Mouse (Mus musculus) B cell, adult 62 days (primary cell): Measurements from ENCODE around the gene Atf6b. TPM values are rescaled to one million over a fixed set of nuclear protein-coding genes. Genes with fewer than 3 reads are reported as not detected.

ENCODE experiments used
- total RNA-seq: library from RNA; stranded (reverse); gene quantifications from 4 replicates; pipeline ENCODE4 v1.2.4, GENCODE M21; 2023

Atf6b gene
- total RNA-seq = 66.0 to 75.7 TPM (median 68.0 TPM) in 4 replicates

DNA sequence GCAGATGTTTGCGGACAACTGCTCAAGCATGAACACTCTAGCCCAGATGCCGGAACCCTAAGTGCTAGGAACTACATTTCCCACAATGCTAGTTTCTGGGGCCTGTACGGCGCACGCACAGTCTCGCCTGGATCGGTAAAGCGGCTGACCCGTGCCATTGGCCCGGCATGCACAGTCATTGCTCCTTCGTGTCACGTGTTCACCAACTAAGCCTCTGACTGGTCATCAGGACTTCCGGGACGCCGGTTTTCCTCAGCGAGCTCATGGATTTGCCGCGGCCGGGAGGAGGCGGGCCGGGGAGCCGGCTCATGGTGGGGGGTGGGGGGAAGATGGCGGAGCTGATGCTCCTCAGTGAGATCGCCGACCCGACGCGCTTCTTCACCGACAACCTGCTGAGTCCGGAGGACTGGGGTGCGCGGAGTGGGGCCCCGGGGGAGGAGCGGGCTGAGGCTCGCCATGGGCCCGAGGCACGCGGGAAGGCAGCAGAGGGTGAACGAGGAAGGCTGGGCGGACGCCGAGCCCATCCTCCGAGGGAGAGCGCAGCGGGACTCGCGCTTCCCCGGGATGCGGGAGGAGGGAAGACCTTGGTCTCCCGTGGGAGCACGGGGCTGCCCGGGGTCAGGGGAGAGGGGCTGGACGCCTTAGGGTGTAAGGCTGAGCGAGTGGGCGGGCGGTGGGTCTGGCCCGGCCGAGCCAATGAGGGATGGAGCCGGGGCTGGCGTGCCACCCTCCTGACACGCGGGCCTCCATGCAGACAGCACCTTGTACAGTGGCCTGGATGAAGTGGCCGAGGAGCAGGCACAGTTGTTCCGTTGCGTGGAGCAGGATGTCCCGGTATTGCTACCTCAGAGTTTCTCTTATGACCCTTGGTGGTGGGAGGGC, at the start of gene Atf6b:
Gene Atf6b, plus strand, starts transcription at position 241 of the 882 bp plus-strand sequence.

DNA sequence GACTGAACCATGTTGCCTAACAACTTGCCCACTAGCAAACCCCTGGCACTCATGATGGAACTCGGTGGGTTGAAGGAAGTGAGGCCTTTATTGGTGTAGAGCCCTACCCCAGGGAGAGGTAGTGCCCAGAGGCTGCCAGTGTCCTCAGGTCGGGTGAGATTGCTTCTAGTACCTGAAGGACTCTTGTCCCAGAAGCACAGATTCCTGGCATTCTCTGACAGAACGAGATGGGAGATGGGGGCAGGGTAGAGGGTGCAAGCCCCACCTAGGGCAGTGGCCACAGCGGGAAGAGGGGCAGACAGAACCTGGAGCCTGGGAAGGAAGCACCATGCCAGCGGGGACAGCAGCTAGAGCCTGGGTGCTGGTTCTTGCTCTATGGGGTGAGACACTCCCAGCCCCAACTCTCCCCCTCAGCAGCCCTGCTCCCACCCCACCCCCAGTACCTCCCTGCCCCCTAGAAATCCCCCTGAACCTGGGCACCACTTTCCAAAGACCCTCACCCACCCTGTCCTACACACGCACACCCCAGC, 49.3 kb upstream of the Atf6b start, which contains the start of gene Ager:
Gene Ager, plus strand, starts transcription at position 297 of the 530 bp plus-strand sequence.

DNA sequence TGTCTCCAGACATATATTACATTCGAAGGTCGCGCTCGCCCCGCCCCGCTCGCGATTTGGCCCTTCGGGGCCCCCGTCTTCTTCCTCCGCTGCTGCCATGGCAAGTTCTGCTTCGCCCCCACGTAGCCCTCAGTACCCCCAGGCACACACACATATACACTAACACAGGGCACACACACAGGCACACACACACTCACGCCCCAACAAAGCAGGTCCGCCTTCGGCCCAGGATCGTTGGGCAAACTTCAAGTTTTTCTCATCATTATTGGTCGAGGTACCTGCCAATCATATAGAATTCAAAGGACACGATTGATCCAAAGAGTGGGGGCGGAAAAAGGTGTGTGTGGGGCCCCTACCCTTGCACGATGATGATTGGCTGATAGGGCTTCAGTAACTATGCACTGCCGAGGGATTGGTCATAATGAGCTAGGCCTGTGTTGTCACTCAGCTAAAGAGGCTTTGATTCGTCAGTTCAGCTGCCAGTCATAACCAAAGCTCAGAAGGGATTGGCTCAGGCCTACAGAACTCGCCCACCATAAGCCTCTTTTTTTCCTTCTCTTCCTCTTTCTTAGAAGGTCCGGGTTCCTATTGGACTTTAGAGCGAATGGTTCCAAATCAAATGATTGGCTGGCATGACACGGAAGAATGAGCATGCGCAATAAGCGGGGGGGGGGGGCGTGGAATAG, 43.4 kb upstream of the Atf6b start, which contains the start of gene Rnf5:
Gene Rnf5, minus strand, starts transcription at position 316 of the 686 bp plus-strand sequence.

GRCm38 (mm10) chr17:34604061-34604508, 42.9 kb upstream of the Atf6b start, which contains the start of gene Agpat1:
Agpat1 (plus strand) TSS chr17:34604262.

GRCm38 (mm10) chr17:34615871-34616270, 31.1 kb upstream of the Atf6b start, which contains the start of gene Egfl8:
Egfl8 (minus strand) TSS chr17:34615971.

DNA sequence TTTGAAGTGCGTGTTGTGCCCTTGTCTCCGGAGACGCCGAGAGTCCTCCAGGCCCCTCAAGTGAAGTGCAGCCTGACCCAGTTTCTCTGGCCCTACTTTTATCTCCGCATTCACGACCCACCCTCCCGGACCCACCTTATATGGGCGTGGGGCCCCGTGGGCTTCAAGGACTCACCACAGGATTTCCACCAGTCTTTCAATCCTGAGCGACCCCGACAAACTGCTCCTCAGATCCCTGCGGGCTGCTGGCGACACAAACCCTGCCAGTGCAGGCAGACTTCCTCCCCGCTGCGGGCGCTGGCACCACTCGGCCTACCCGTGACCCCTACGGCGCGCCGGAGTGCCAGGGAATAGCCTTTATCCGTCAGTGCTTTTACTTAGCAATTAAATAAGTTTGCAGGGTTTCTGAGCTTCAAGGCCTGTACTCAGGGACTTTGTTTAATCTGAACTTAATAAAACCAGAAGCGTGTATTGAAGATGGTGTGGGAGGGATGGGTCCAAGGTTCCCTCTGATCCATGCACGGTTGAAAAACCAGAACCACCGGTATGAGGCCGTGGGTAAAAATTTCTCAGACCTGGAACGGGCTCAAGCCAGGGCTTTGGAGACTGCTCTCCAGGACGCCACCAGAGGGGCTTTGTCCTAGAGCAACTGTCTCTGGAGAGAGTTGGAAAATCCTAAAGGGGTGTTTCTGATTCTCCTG, 18.9 kb upstream of the Atf6b start, which contains the start of gene Ppt2:
Gene Ppt2, minus strand, starts transcription at position 568 of the 701 bp plus-strand sequence.

GRCm38 (mm10) chr17:34629221-34629751, 17.7 kb upstream of the Atf6b start, which contains the start of gene Prrt1:
Prrt1 (plus strand) TSS chr17:34629533.

GRCm38 (mm10) chr17:34644608-34645007, 2.3 kb upstream of the Atf6b start, which contains the start of gene Fkbpl:
Fkbpl (plus strand) TSS chr17:34644764.

GRCm38 (mm10) chr17:34670235-34670634, 23.3 kb downstream of the Atf6b start, which contains the start of gene Tnxb:
Tnxb (plus strand) TSS chr17:34670535.

Other genes starting within 250 kb of the Atf6b start
- 15.9 to 24.9 TPM (median 20.4 TPM) in 4 replicates for gene BC051142, start 248.3 kb upstream of the Atf6b start, total RNA-seq
- gene Btnl4, start 169.8 kb upstream of the Atf6b start, total RNA-seq = not detected in 4 replicates
- not detected in 4 replicates for gene Btnl6, start 129.8 kb upstream of the Atf6b start, total RNA-seq
- 0.36 to 1.6 TPM (median 0.63 TPM) in 4 replicates for gene Notch4, start 82.9 kb upstream of the Atf6b start, total RNA-seq
- 117 to 138 TPM (median 127 TPM) in 4 replicates for gene Gpsm3, start 57.3 kb upstream of the Atf6b start, total RNA-seq
- gene Pbx2, start 55.9 kb upstream of the Atf6b start, total RNA-seq = 47.4 to 53.9 TPM (median 53.5 TPM) in 4 replicates
- 3.6 to 4.4 TPM (median 4.3 TPM) in 4 replicates for gene Ager, start 49.3 kb upstream of the Atf6b start, total RNA-seq
- gene Rnf5, start 43.5 kb upstream of the Atf6b start, total RNA-seq = 25.6 to 33.1 TPM (median 27.8 TPM) in 4 replicates
- 59.3 to 69.6 TPM (median 64.7 TPM) in 4 replicates for gene Agpat1, start 42.9 kb upstream of the Atf6b start, total RNA-seq
- gene Egfl8, start 31.2 kb upstream of the Atf6b start, total RNA-seq = not detected in 4 replicates
- gene Ppt2, start 18.6 kb upstream of the Atf6b start, total RNA-seq = 2.5 to 3.9 TPM (median 3.0 TPM) in 4 replicates
- 0.38 TPM in 1 of 4 replicates, not detected in the others for gene Prrt1, start 17.6 kb upstream of the Atf6b start, total RNA-seq
- gene Fkbpl, start 2.4 kb upstream of the Atf6b start, total RNA-seq = 2.2 to 6.7 TPM (median 3.2 TPM) in 4 replicates
- gene Tnxb, start 23.4 kb downstream of the Atf6b start, total RNA-seq = 0.09 to 0.19 TPM (median 0.13 TPM) in 4 replicates
- gene C4b, start 96.7 kb downstream of the Atf6b start, total RNA-seq = 1.5 to 2.8 TPM (median 2.1 TPM) in 4 replicates
- gene Cyp21a1, start 157.4 kb downstream of the Atf6b start, total RNA-seq = not detected in 4 replicates
- 70.2 to 78.8 TPM (median 74.6 TPM) in 4 replicates for gene Stk19, start 189.8 kb downstream of the Atf6b start, total RNA-seq
- 83.3 to 87.2 TPM (median 86.2 TPM) in 4 replicates for gene Dxo, start 189.9 kb downstream of the Atf6b start, total RNA-seq
- 99.2 to 119 TPM (median 104 TPM) in 4 replicates for gene Skiv2l, start 203.1 kb downstream of the Atf6b start, total RNA-seq
- 31.6 to 38.4 TPM (median 32.6 TPM) in 4 replicates for gene Nelfe, start 203.2 kb downstream of the Atf6b start, total RNA-seq
- gene Cfb, start 215.4 kb downstream of the Atf6b start, total RNA-seq = 0.60 TPM in 1 of 4 replicates, not detected in the others
- 11.5 to 12.8 TPM (median 11.9 TPM) in 4 replicates for gene Zbtb12, start 232.3 kb downstream of the Atf6b start, total RNA-seq
- not detected in 4 replicates for gene Gm20547, start 234.9 kb downstream of the Atf6b start, total RNA-seq